Mouse (Mus musculus): Measurements from ENCODE around the gene Gm20388.
"Not testable (repeated sequence)": the region's sequence is repeated elsewhere in the genome, so short reads cannot be mapped to it uniquely, and the experiment has no call there.

The Gm20388 gene

DNA sequence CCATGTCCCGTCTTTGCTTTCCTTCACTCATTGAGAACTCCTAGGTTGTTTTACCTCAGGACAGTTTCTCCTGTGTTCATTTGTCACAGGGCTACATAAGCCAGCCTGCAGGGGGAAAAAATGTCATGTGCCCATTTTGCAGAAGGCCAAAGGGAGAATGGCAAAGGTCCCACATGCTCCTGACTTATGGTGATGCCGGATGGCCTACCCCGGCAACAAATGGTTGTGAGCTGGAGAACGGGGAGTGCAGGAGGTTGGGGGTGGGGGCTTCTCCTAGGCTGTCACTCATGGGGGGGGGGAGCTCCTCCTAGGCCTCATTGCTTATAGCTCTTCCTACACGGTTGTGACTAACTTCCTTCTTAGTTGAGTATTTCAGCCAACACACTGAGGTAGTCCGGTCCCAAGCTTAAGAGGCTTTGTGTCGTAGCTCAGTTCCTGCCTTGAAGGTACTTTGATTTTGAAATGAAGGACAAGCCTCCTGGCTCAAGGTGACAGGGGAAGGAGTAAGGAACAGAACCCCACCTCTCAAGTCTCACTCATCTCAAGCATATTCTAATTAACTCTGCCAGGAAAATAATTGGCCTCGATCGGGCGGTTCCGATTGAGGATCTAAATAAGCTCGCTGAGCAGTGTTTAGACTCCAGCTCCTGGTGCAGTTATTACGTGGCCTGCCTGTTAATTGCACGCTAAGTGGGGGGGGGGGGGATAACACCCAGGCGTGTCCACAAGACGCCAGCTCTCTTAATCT lies 4233.4 kb downstream of the Gm20388 start:
- DNase-seq = no peak

DNA sequence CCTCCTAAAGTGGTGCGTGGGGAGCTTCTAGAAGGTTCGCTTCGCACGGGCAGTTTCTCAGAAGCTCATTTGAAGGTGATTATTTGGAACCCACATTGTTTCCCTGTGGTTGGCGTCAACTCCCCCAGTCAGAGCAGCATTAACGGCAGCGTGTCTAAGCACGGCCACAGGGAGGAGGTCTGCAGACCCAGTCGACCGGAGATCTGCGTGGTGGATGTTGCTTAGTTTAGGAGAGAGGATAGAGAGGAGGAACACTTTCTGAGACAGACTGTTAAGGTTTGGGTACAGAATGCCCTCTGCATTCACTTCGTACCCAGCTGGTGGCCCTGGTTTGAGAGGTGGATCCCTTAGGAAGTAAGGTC lies 4234.0 kb downstream of the Gm20388 start:
- no peak for DNase-seq

DNA sequence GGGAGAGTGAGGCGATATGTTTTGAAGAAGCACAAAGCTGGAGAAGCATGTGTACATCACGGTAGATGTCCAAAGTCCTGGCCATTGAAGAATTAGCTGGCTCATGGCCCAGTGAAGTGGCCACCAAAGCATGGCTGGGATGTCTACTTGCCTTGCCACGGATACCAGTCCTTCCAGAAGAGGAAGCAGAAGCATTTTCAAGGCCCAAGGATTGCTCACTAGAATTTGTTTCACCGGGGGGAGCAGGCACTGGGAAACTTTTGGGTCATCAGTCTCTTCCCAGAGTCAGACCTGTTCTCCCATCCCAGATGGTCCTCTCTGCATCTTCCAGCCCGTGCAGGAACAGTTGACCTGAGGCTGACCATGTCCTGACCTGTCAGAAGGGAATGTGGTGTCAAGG lies 4235.6 kb downstream of the Gm20388 start:
- no peak for DNase-seq

- DNase-seq = no peak
These were observed 4239.4 kb downstream of the Gm20388 start for GRCm38 (mm10) chr8:124150009-124150408.

DNA sequence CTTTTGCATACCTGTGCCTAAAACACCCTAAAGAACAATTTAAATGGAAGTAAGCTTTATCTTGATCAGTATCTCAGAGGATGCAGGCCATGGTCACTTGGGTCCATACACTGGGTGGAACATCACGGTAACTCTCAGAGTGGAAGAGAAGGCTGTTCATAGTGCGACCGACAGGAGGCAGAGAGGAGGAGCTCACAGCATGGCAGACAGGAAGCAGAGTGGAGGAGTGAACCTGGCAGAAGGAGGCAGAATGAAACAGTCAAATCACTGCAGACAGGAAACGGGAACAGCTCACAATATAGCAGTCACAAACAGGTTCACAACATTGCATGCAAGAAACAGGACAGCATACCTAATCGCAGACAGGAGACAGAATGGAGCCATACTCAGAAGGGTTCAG lies 4239.9 kb downstream of the Gm20388 start:
- no peak for DNase-seq

GRCm38 (mm10) chr8:124151881-124152280 lies 4241.2 kb downstream of the Gm20388 start:
- DNase-seq = no peak

DNA sequence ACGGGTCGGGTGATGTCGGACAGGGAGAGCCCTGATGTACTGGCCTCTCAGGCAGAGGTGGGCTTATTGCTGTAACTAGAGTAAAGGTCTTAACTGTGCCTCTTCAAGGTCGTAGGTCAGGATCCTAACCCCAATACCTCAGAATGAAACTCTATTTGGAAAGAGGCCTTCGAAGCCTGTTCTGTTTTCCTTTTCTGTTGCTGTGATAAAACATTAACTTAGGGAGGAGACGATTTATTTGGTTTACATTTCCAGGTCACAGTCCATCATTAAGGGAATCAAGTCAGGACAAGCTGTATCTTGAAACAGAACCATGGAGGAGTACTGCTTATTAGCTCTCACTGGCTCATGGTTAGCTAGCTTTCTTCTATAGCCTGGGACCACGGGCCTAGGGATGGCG lies 4242.1 kb downstream of the Gm20388 start:
- no peak for DNase-seq

GRCm38 (mm10) chr8:124156324-124156723 lies 4245.7 kb downstream of the Gm20388 start:
- DNase-seq = no peak

DNA sequence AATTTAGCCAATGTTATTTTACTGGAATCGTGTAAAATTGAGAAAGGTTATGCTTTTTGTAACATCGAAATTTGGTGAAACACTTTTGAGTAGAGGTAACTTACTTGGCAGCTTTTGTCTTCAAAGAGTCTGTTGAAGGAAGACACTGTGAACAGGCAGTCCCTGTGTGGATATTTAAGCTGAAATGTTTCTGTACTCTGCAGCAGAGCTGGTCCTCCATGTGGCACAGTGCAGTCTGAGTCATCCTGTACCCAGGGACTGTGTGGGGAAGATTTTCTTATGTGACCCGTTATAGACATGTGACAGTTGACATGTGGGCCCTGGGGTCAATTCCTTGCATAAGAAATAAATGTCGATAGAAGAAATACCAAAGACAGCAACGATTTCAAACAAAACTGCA lies 4251.0 kb downstream of the Gm20388 start:
- no peak for DNase-seq

DNA sequence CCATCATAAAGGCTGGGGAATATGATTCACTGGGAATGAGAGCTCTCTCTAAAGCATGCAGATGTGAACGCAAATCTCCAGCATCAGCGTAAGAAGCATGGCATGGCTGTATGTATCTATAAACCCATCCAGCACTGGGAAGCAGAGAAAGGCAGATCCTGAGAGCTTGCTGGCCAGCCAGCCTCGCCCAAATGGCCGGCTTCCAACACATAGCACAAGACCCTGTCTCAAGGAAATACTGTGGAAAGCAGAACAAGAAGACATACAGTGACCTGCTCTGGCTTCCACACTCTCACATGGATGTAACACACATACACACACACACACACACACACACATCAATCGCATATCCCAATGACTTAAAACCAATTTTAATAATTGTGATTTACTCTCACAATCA lies 4252.6 kb downstream of the Gm20388 start:
- no peak for DNase-seq

DNA sequence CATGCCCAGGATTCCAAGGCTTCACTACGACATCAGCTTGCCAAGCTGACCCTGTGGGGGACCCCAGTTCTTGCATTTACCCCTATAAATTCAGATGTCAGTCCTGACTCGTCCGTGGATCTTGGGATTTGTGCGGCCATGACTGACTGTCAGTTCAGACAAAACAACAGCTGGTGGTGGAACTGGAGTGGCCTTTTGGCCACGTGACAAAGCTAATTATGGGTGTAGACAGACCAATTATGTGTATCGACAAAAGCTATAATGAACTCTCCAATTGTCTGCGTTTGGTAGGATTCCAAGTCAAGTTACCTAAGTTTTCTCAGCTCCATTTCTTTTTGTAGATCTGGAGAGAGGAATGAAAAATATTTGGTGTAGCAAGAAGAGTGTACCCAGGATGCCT lies 4259.1 kb downstream of the Gm20388 start:
- DNase-seq = no peak

GRCm38 (mm10) chr8:124170671-124171070 lies 4260.0 kb downstream of the Gm20388 start:
- DNase-seq = no peak

DNA sequence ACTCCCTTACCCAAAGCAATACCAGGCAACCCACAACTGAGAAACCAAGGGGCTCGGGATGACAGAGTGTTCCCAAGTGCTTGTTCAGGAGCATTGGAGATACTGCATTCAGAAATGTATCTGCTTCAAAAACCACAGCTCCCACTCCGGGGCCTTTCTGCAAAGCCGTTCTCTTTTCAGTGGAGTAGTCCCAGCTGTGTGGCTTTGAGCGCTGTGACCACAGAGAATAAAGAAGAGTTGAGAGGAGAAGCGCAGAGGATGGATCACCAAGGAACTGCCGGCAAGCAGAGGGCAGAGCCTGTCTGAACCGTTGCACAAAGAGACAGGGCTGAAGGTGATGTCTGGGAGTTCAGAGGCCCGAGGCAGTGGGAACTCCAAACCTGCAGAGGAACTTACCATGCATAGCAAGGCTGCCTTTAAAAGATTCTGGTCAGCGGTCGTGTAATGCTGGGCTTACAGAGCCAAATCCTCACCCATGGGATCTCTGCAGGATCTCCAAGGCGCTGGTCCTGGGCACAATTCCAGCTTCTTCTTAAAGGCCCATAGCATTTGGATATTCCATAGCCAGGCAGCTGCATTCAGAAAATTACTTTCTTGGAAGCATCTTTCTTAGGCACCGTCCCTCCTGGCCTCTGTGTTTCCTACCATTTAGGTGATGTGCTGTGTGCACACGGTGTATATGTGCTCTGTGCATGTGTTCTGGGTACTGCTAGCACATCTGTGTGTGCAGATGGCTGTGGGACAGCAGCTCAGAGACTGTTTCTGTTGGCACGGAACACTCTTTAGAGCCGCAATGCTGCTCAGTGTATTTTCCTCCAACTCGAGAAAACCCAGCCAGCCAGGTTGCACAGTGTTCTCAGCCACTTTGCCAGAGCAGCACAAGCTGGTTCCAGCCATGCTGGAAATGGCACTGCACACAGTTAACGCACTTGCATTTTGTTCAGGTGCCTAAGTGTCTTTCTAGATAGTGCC lies 4261.2 kb downstream of the Gm20388 start:
- no peak for DNase-seq

DNA sequence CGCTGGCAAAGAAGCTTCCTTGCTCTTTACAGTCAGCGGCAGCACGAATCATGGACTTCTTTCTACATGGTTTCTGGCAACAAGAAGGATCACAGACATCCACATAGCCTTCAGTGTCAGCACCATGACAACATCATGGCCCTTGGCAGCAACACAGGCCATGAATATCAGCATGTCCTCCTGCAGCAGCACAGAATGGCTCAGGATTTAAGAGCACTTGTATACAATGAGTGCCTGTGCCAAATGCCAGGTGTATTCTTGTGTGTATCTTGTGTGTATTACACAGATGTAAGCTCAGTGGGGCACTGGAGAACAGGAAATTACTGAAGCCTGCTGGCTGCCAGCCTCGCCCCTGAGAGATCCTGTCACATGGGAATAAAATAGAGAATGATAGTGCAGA lies 4263.0 kb downstream of the Gm20388 start:
- no peak for DNase-seq

GRCm38 (mm10) chr8:124176133-124176532 lies 4265.5 kb downstream of the Gm20388 start:
- DNase-seq = no peak

DNA sequence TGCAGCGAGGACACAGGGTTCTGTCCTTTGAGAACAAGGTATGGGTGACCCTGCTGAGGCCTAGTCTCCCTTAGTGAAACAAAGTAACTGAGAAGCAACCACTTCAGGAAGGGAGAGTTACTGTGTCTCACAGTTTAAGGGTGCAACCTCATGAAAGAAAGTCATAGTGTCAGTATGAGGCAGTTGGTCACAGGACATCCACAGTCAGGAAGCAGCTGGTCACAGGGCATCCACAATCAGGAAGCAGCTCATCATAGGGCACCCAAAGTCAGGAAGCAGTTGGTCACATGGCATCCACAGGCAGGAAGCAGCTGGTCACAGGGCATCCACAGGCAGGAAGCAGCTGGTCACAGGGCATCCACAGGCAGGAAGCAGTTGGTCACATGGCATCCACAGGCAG lies 4266.5 kb downstream of the Gm20388 start:
- not testable (repeated sequence) for DNase-seq

- no peak for DNase-seq
These were observed 4270.2 kb downstream of the Gm20388 start for GRCm38 (mm10) chr8:124180681-124181445.

DNA sequence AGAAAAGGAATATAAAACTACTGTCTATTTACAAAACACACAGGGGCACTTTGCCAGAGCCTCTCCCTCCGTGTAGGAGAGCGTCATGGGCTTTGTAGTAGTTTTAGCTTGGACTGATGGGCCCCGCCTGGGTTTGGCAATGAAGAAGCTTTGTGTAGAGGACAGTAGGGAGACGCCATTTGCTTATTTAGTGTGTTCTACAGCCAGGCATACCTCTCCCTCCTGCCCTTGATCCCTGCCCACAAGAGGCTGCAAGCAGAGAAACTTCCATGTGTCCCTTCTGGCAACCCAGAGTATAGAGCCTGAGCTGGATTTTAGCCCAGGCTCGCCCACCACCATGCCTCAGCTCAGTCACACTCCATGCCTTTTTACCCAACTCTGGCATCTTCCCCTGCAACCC lies 4271.1 kb downstream of the Gm20388 start:
- no peak for DNase-seq

DNA sequence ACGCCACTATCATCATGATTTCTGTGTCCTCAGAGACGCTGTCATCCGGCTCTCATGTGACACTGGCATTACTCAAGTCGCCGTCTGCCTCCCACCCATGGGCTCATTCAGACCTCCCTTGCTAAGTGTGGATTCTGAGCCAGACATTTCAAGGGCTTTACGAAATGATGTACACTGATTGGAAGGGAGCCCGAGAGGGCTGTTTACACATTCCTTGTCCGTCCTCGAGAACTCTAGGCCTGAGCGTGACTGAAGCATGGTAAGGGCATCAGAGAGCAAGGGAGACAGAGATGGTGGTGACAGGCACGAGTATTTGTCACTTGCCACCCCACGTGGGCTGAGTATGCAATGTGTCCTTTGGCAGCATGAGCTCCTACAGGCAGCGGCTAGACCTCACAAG lies 4271.6 kb downstream of the Gm20388 start:
- no peak for DNase-seq

DNA sequence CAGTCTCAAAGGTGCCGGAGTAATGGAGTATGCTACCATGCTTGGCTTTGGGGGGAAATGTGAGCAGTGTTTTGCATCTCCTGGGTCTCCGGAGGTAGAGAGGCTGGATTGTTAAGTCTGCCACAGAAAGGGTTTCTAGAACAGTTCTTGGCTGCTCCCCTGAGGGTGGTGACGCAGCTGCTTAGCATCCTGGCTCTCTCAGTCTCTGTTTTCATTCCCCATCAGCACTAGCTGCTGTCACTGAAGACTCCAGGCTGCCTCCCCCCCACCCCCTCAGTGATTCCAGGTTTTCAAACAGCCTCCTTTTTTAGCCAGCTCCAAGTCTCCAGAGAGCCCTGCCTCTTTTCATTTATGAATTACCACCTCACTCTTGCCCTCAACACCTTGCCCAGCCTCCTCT lies 4273.4 kb downstream of the Gm20388 start:
- DNase-seq = no peak

- DNase-seq = no peak
These were observed 4273.9 kb downstream of the Gm20388 start for GRCm38 (mm10) chr8:124184507-124184906.

GRCm38 (mm10) chr8:124185081-124185480 lies 4274.4 kb downstream of the Gm20388 start:
- DNase-seq = no peak

DNA sequence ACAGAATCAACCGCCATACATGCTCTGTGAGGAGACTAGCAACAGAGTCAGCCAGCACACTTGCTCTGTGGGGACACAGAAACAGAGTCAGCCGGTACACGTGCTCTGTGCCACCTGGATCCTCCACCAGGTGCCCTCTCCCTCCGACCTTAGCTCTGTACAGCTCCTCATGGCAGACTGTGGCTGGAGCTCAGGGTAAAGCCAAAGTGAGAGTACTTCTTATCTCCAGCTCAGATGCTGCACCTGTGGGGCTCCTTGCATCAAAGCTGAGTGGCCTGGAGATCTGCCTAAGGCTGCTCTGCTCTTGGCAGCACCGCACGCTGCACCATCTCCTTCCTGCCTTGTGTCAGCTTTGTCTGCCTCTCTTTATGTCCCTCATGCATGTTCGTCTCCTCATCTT lies 4279.7 kb downstream of the Gm20388 start:
- DNase-seq = no peak

Measured in kidney, adult 8-10 months (tissue).